Mouse (Mus musculus): ENCODE results near the gene Gabrb2. TPM values are rescaled to one million over a fixed set of nuclear protein-coding genes. Genes with fewer than 3 reads are reported as not detected.

The Gabrb2 gene
- polyA plus RNA-seq, 1 experiment from 2014 or later = 1.2 TPM

DNA sequence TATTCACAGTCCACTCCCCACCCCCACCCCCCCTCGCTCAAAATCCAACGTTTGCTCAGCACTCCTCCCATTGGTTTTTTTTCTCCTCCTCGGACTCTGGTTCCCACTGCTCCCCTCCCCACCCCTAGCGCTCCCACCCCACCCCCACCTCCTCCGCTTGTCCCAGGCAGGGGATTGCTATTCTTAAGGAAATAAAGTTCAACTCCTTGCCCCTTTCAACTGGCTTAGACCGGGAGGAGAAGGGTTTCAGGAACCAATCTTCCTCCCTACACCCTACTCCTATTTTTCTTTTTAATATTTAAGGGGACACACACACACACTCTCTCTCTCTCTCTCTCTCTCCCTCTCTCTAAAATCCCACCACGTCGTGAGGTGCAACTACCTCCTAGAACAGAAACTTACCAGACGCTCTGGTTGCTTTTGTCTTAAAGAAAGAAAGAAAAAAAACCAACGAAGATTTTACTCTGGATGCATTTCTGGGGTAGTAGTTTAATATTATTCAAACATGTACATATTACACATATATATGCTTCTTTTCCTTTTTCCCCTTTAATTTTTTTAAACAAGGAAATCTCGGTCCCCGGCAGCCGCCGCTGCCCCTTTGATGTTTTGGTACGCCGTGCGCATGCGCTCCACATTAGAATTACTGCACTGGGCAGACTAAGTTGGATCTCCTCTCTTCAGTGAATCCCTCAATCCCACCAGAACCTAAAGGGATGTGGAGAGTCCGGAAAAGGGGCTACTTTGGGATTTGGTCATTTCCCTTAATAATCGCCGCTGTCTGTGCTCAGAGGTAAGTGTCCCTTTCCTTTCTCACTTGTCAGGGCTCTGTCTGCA is 1.3 kb downstream of the Gabrb2 start:
- 2% methylated on average over 21 of the region's 21 CpGs for WGBS
- Histone ChIP-seq H3K4me3 (ENCODE audit: low read depth, low read length) (peak overlapping the region; percentile 40), H3K9me3 (ENCODE audit: low read depth, low read length) (no peaks in the 10 kb centered on the region), H3K27ac (ENCODE audit: low read depth) (no peak overlapping the region), H3K36me3 (ENCODE audit: insufficient read depth) (no peaks in the 10 kb centered on the region), H3K4me1 (ENCODE audit: insufficient read depth) (no peaks in the 10 kb centered on the region), H3K9ac (peak overlapping the region; percentile 41; the same call in 1 of the 2 replicates), H3K27me3 (ENCODE audit: insufficient read depth, low read length) (no peaks in the 10 kb centered on the region), H3K4me2 (peak overlapping the region; percentile 82)
- peak; percentile 70 for ATAC-seq (ENCODE audit: insufficient read depth)
- TF ChIP-seq CTCF (IDR thresholded peaks at IDR 0.05; ENCODE audit: low read depth) = no peak
- peak; percentile 80 for DNase-seq

DNA sequence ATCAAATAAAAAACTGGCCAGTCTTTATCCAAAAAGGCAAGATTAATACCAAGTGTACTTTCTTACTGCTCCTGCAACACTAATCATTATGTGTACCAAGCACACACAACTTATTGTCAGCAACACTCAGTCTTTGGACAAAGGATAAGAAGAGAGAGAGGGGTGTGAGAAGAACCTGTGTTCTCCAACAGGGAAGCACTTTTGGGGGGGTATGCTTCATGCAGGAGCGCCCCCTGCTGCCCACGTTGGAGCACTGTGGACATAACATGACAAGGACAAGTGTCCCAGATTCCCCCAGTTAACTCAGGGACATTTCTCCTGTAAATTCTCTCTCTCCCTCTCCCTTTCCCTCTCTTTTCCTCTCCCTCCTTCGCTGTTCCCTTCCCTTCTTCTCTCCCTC is 3.7 kb downstream of the Gabrb2 start:
- TF ChIP-seq CTCF (IDR thresholded peaks at IDR 0.05; ENCODE audit: low read depth) = peak; percentile 64

DNA sequence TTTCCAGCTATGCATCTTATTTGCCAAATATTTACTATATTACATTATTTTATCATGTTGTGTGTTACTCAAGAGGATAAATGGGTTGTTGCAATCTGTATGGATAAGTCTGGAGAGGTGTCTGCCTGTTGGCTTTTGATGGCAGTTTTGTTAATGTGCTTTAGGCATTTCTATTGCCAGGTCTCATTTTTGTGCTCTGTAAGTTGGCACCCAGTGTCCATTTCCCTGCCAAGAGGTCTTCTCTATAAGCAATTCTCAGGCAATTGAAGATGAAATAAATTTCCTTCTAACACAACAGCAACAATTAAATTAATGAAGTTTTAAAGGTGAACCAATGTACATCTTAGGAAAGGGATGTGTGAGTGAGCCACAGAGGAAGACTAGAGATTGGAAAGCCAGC is 11.9 kb downstream of the Gabrb2 start:
- Histone ChIP-seq H3K4me3 (ENCODE audit: low read depth, low read length) (no peak overlapping the region), H3K4me2 (no peak overlapping the region), H3K9me3 (ENCODE audit: low read depth, low read length) (no peaks in the 10 kb centered on the region), H3K36me3 (ENCODE audit: insufficient read depth) (no peaks in the 10 kb centered on the region), H3K9ac (no peak overlapping the region), H3K27ac (ENCODE audit: low read depth) (no peak overlapping the region), H3K27me3 (ENCODE audit: insufficient read depth, low read length) (no peaks in the 10 kb centered on the region), H3K4me1 (ENCODE audit: insufficient read depth) (no peaks in the 10 kb centered on the region)
- DNase-seq (no peak), ATAC-seq (ENCODE audit: insufficient read depth) (no peak)
- no peak for TF ChIP-seq CTCF (IDR thresholded peaks at IDR 0.05; ENCODE audit: low read depth)

More for the DNA sequence above, 3.7 kb downstream of the Gabrb2 start:
- Histone ChIP-seq H3K4me3 (ENCODE audit: low read depth, low read length) (no peak overlapping the region), H3K36me3 (ENCODE audit: insufficient read depth) (no peaks in the 10 kb centered on the region), H3K27ac (ENCODE audit: low read depth) (no peak overlapping the region), H3K27me3 (ENCODE audit: insufficient read depth, low read length) (no peaks in the 10 kb centered on the region), H3K4me1 (ENCODE audit: insufficient read depth) (no peaks in the 10 kb centered on the region), H3K9ac (no peak overlapping the region), H3K9me3 (ENCODE audit: low read depth, low read length) (no peaks in the 10 kb centered on the region), H3K4me2 (no peak overlapping the region)
- DNase-seq (peak; percentile 64), ATAC-seq (ENCODE audit: insufficient read depth) (no peak)
- 3% methylated on average over 3 of the region's 3 CpGs for WGBS

DNA sequence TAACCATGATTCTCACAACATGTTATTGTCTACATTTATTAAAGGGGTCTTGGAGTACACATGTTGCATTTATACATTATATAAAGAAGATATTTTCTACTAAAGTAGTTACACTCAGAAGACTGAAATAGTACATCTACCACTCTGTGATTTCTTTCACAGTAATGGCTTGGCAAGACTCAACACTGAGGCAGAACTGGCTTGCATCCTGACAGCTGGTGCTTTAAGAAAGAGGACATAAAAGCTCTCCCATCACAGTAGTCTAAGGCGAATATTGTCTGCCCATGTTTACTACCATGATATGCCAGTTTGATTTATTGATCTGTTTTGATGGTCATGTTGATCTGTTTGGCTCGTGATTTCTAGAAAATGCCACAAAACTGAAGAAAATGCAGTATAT is 19.4 kb downstream of the Gabrb2 start:
- Histone ChIP-seq H3K27ac (ENCODE audit: low read depth) (no peak overlapping the region), H3K4me1 (ENCODE audit: insufficient read depth) (no peaks in the 10 kb centered on the region), H3K27me3 (ENCODE audit: insufficient read depth, low read length) (no peaks in the 10 kb centered on the region), H3K9me3 (ENCODE audit: low read depth, low read length) (no peaks in the 10 kb centered on the region), H3K4me3 (ENCODE audit: low read depth, low read length) (no peak overlapping the region), H3K4me2 (no peak overlapping the region), H3K9ac (no peak overlapping the region), H3K36me3 (ENCODE audit: insufficient read depth) (no peaks in the 10 kb centered on the region)
- DNase-seq (no peak), ATAC-seq (ENCODE audit: insufficient read depth) (no peak)
- no peak for TF ChIP-seq CTCF (IDR thresholded peaks at IDR 0.05; ENCODE audit: low read depth)
- WGBS = 73% methylated on average over 2 of the region's 2 CpGs

DNA sequence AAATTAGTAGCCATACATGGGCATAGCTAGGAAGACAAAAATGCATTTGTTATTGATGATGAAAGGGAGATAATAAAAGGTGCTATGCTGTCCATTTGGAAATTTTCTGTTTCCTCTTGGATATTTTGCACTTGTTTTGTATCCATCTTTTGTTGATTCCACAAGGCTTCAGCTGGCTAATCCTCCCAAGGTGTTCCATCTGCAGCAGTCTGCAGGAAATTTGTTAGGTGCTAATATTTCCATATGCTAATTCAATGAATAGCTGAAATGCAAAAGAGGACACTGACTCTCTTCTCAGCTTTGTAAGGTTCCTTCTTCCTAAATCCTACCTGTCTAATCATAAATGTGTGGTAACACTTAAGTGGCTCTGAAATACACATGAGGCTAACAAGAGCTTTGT is 24.1 kb downstream of the Gabrb2 start:
- Histone ChIP-seq H3K27me3 (ENCODE audit: insufficient read depth, low read length) (no peaks in the 10 kb centered on the region), H3K4me1 (ENCODE audit: insufficient read depth) (no peaks in the 10 kb centered on the region), H3K36me3 (ENCODE audit: insufficient read depth) (no peaks in the 10 kb centered on the region), H3K4me2 (no peak overlapping the region), H3K9ac (no peak overlapping the region), H3K9me3 (ENCODE audit: low read depth, low read length) (no peaks in the 10 kb centered on the region), H3K27ac (ENCODE audit: low read depth) (no peak overlapping the region), H3K4me3 (ENCODE audit: low read depth, low read length) (no peak overlapping the region)
- no peak for TF ChIP-seq CTCF (IDR thresholded peaks at IDR 0.05; ENCODE audit: low read depth)
- no peak for DNase-seq
- ATAC-seq (ENCODE audit: insufficient read depth) = no peak

DNA sequence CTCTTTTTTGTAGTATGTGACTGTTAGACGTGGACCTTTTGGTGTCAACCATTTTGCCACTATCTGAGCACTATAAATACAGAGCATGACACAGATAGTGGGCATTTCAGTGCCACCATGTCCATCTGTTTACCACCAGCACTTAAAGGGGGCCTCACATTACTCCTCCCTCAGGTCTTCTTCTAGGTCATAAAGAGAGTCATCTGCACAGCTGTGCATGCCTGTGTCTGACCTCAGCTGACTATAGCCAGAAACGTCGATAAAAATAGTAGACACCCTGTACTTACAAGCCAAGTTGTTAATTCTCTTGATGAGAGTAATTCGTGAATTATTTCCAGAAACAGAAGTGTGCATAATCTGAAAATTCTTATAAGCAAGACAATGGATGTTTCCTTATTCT is 29.4 kb downstream of the Gabrb2 start:
- no peak overlapping the region for H3K9ac ChIP-seq
- H3K27ac ChIP-seq (ENCODE audit: low read depth) = no peak overlapping the region
- H3K4me3 ChIP-seq (ENCODE audit: low read depth, low read length) = no peak overlapping the region
- WGBS = 63% methylated on average over 4 of the region's 4 CpGs
- TF ChIP-seq CTCF (IDR thresholded peaks at IDR 0.05; ENCODE audit: low read depth) = no peak
- ATAC-seq (ENCODE audit: insufficient read depth) = no peak
- H3K4me1 ChIP-seq (ENCODE audit: insufficient read depth) = no peaks in the 10 kb centered on the region
- no peak for DNase-seq
- no peaks in the 10 kb centered on the region for H3K9me3 ChIP-seq (ENCODE audit: low read depth, low read length)
- no peak overlapping the region for H3K4me2 ChIP-seq
- H3K27me3 ChIP-seq (ENCODE audit: insufficient read depth, low read length) = no peaks in the 10 kb centered on the region
- no peaks in the 10 kb centered on the region for H3K36me3 ChIP-seq (ENCODE audit: insufficient read depth)

DNA sequence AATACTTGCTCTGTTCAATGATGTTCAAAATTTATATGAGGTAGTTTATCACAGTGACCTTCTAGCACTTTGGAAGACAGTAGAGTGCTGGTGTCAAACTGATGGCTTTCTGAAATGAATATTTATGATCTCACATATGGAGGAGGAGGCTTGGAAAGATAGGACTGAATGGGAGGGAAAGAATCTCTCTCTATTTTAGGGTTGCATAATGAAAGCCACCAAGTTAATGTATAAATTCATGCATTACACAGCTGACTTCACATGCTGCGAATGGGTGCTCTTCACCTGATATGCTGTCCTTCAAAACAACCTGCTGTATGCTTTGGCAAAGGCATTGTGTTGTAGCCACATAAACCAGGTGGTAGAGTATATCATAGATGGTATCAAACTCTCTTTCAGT is 44.6 kb downstream of the Gabrb2 start:
- Histone ChIP-seq H3K4me3 (ENCODE audit: low read depth, low read length) (no peak overlapping the region), H3K27ac (ENCODE audit: low read depth) (no peak overlapping the region), H3K9ac (no peak overlapping the region), H3K27me3 (ENCODE audit: insufficient read depth, low read length) (no peaks in the 10 kb centered on the region), H3K9me3 (ENCODE audit: low read depth, low read length) (no peaks in the 10 kb centered on the region), H3K36me3 (ENCODE audit: insufficient read depth) (no peaks in the 10 kb centered on the region), H3K4me1 (ENCODE audit: insufficient read depth) (no peaks in the 10 kb centered on the region), H3K4me2 (no peak overlapping the region)
- WGBS = 87% methylated on average over 1 of the region's 1 CpGs
- no peak for ATAC-seq (ENCODE audit: insufficient read depth)
- no peak for DNase-seq
- no peak for TF ChIP-seq CTCF (IDR thresholded peaks at IDR 0.05; ENCODE audit: low read depth)

Measured in lung, embryonic 14.5 days (tissue).